Mouse (Mus musculus): Measurements from ENCODE around the gene Inpp4b.
A peak's percentile ranks its signal among the peaks of the same experiment; 100 is the strongest.
"Not testable (repeated sequence)": the region's sequence is repeated elsewhere in the genome, so short reads cannot be mapped to it uniquely, and the experiment has no call there.

The Inpp4b gene

GRCm38 (mm10) chr8:81780921-81781675 lies 438.7 kb downstream of the Inpp4b start:
- no peak for DNase-seq

- no peak for DNase-seq
Measured at GRCm38 (mm10) chr8:81782781-81783180, 440.4 kb downstream of the Inpp4b start.

GRCm38 (mm10) chr8:81784775-81785174 lies 442.4 kb downstream of the Inpp4b start:
- DNase-seq = no peak

- DNase-seq = no peak
Measured at GRCm38 (mm10) chr8:81788498-81788897, 446.1 kb downstream of the Inpp4b start.

- DNase-seq = no peak
Measured at GRCm38 (mm10) chr8:81792649-81793048, 450.3 kb downstream of the Inpp4b start.

GRCm38 (mm10) chr8:81798501-81798900 lies 456.1 kb downstream of the Inpp4b start:
- no peak for DNase-seq

- DNase-seq = no peak
Measured at GRCm38 (mm10) chr8:81800792-81801191, 458.4 kb downstream of the Inpp4b start.

GRCm38 (mm10) chr8:81806797-81807196 lies 464.4 kb downstream of the Inpp4b start:
- peak; percentile 72 to 85 for DNase-seq

GRCm38 (mm10) chr8:81807578-81807977 lies 465.2 kb downstream of the Inpp4b start:
- DNase-seq = peak; percentile 37 to 63

GRCm38 (mm10) chr8:81808406-81808805 lies 466.1 kb downstream of the Inpp4b start:
- peak in 1 of 2 experiments; percentile 36 for DNase-seq

- not testable (repeated sequence) for DNase-seq
Measured at GRCm38 (mm10) chr8:81809414-81809813, 467.1 kb downstream of the Inpp4b start.

- DNase-seq = peak; percentile 9 to 39
Measured at GRCm38 (mm10) chr8:81812051-81812751, 469.8 kb downstream of the Inpp4b start.

- DNase-seq = no peak
Measured at GRCm38 (mm10) chr8:81814742-81815141, 472.4 kb downstream of the Inpp4b start.

- no peak for DNase-seq
Measured at GRCm38 (mm10) chr8:81815551-81815950, 473.2 kb downstream of the Inpp4b start.

GRCm38 (mm10) chr8:81823121-81823520 lies 480.8 kb downstream of the Inpp4b start:
- no peak for DNase-seq

- no peak for DNase-seq
Measured at GRCm38 (mm10) chr8:81824975-81825374, 482.6 kb downstream of the Inpp4b start.

GRCm38 (mm10) chr8:81826406-81826805 lies 484.1 kb downstream of the Inpp4b start:
- DNase-seq = peak in 1 of 2 experiments; percentile 36

- DNase-seq = no peak
Measured at GRCm38 (mm10) chr8:81827306-81827913, 485.1 kb downstream of the Inpp4b start.

- no peak for DNase-seq
Measured at GRCm38 (mm10) chr8:81831430-81831829, 489.1 kb downstream of the Inpp4b start.

GRCm38 (mm10) chr8:81833852-81834251 lies 491.5 kb downstream of the Inpp4b start:
- DNase-seq = no peak

GRCm38 (mm10) chr8:81840512-81840911 lies 498.2 kb downstream of the Inpp4b start:
- DNase-seq = no peak

GRCm38 (mm10) chr8:81844104-81844982 lies 502.0 kb downstream of the Inpp4b start:
- no peak for DNase-seq

- DNase-seq = no peak
Measured at GRCm38 (mm10) chr8:81847929-81848328, 505.6 kb downstream of the Inpp4b start.
